Mouse (Mus musculus): ENCODE results near the gene Atad3a.
"Not testable (repeated sequence)": the region's sequence is repeated elsewhere in the genome, so short reads cannot be mapped to it uniquely, and the experiment has no call there.

The Atad3a gene

DNA sequence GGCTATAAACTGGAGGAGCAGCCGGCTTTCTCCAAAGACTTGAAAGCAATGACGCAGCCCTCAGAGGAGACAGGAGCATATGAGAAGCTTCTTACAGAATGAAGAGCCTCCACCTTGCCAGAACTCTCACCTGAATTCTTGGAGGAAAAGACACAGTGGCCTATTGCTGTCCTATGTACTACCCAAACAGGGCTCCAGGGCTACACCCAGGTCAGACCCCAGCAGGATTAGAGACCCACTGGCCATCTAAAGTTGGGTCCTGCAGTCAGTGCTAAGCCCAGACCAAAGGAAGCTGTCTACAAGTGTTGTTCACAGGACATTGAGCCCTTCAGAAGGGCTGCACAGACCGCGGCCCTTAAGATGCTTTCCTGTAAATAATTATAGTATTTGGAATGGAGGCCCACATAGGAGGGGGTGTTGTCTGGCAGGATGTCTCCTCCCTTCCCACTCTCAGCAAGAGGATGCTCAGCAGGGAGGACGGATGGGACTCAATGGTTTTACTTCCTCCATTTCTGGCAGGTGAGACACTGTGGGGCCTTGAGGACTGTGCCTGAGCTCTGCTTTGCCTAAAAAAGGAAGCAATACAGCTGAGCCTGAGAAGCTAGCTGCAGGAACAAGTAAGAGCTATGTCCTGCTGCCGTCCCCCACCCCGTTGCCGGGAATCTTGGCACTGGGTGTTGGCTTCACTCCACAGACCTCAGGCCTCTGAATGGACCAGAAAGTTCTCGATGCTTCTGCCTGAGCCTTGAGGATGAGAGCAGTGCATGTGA lies 14.3 kb upstream of the Atad3a start:
- DNase-seq (ENCODE audit: low spot score): no peak

DNA sequence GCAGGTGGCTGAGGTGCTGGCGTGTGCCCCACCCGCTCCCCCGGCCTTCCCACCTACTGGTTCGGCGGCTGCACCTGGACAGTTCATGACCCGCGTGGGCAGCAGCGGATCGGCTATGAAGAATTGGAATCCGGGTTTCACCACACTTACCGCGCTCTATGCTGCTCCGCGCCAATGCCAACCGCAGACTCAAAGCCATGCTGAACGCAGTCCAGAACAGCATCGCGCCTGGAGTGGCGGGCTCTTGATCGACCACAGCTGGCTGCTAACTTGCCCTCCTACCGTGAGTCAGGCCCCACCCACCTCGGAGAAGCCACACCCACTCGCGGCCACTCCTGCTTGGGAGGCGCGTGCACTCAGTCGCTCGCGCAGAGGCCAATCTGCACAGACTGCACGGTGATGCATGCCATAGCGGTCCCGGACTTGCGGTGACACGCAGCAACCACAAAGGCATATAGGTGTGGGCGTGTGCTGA lies 13.4 kb upstream of the Atad3a start, which contains the start of gene Vwa1:
Gene Vwa1, minus strand, starts transcription at position 419 of the 475 bp plus-strand sequence.
- DNase-seq (ENCODE audit: low spot score): peak; percentile 78

DNA sequence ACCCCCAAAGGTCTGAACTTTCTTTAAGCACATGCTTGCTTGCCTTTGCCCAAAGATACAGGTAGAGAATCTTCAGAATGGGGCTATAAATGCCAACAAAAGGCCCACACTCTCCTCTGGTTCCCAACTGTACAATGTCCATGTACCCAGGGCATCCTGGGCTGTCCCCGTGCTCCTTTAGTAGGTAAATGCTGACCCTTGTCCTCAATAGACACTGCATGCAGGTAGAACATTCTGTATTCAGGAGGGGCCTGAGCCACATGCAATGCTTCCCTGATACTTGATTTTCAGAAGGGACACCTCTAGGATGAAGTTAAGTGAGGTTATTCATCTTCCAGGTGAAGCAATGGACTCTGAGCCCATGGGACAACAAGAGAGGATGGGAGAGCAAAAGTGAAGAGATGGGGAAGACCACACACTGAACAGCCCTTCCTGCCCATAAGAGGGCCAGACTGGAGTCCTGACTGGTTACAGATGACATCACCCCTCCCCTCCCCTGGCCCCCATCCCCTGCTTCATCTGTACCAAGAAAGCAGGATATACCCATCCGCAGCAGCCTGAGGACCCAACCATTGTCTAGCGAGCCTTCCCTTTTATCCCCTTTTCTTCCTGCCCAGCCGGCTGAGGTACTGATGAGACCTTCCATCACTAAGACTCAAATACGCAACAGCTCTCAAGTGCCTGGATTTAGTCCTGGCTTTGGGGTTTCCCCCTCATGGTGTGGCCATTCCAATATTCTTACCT lies 12.6 kb upstream of the Atad3a start:
- DNase-seq (ENCODE audit: low spot score): no peak

DNA sequence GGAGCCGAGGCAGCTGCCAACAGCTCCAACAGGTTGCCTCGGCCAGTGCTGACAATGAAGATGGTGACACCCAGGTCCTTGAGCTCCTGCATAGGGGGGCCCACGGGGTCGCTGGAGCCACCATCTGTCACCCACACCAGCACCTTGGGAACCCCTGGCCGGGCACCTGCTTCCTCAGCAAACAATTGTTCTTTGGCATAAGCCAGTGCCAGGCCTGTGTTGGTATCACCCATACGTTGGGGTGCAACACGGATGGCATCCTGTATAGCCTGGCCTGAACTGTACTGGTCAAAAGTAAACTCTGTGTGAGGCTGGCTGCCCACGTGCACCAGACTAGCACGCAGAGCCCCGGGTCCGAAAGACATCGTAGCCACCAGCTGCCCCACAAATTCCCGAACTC lies 11.9 kb upstream of the Atad3a start:
- no peak for DNase-seq (ENCODE audit: low spot score)

DNA sequence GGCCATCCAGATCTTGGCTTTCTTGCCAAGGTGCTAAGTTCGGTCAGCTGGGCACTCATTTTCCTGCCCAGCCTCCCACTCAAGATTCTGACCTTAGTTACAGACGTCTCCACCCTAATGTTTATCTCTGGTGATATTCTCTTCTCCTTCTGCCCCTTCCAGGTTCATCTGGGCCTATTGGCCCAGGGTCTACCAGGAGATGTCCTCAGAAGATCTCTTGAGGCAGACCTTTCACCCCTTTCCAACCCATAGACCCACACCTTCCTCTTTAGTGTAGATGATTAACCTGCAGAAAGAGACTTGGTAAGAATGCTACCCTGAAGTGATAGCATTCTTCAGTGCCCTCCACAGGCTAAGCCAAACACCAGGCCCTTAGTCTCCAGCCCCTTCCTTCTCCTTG lies 10.8 kb upstream of the Atad3a start:
- no peak for DNase-seq (ENCODE audit: low spot score)

DNA sequence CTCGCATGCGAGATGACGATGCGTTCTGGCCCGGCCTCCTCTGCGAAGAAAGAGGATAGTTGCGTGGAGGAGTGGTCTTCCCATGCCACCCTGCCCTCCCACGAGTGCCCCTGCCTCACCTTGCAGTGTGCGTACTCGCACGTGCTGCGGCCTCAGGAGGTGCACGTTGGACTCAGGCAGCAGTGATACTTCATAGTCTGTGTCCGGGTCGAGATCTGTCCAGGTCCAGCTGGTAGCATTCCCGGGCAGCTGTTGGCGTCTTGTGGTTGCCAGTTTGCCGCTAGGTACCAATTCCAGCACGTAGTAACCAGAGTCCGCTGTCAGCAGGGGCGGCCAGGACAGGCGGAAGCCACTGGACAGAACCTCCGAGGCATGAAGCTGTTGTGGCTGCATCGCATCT lies 9.7 kb upstream of the Atad3a start:
- no peak for DNase-seq (ENCODE audit: low spot score)

DNA sequence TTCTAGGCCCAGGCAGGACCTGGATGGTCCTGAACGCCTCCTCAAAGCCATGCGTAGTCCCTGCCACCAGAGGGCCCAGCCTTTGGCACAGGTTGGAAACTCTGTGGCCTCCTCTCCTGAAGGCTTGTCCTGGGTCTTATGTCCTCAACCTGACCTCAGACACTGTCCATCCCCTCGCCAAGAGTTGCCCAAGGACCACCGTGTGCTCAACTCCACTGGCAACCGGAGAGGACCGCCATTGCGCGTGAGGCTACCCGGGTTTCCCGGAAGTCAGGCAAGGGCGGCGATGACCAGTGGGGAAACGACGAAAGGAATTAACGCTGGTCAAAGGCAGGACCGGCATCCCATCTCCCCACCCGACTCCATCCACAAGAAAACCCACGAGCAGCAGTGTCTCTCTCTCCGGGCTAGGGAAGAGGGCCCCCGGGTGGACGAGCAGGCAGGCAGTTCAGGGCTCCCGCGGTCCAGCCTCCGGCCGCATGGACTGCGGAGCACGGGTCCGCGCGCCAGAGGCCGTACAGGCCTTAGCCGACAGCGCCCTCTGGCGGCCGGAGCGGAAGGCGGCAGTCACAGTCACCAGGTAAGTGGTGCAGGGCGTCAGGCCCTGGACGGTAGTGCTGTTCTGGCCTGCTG lies 9.1 kb upstream of the Atad3a start:
- peak; percentile 91 for DNase-seq (ENCODE audit: low spot score)

DNA sequence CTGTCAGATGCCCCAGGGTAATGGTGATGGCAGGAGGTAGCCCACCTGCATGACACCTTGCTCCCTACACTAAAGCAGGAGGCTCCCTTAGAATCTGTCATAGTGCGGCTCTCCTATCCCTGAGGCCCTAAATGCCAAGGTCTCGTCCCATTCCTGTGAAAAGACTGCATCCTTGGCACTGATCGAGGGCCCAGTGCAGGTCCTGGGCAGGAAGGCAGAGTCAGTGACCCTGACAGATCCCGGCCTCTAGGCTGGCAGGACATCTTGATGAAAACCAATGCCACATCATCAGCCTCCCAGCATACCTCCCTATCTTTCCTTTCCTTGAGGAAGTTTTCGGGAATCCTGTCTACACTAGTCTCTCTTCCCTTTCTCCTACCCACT lies 8.6 kb upstream of the Atad3a start:
- DNase-seq (ENCODE audit: low spot score): no peak

DNA sequence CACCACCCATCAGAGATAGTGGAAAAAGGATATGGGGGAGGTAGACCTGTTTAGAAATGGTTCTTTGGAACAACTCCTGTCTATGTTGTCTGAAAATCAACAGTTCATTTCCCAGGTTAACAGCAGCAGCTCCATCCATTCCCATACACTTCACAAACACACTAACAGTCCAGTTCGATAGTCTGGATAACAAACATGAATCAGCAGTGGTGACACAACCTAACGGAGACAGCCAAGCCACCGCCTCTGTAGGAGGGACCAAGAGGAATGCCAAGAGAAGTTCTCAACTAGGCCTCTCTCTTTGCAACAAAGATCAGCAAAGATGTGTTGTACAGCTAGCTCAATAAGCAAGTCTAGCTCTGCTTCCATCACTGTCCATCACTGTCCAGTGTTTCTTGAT lies 1.5 kb upstream of the Atad3a start:
- DNase-seq (ENCODE audit: low spot score): no peak

DNA sequence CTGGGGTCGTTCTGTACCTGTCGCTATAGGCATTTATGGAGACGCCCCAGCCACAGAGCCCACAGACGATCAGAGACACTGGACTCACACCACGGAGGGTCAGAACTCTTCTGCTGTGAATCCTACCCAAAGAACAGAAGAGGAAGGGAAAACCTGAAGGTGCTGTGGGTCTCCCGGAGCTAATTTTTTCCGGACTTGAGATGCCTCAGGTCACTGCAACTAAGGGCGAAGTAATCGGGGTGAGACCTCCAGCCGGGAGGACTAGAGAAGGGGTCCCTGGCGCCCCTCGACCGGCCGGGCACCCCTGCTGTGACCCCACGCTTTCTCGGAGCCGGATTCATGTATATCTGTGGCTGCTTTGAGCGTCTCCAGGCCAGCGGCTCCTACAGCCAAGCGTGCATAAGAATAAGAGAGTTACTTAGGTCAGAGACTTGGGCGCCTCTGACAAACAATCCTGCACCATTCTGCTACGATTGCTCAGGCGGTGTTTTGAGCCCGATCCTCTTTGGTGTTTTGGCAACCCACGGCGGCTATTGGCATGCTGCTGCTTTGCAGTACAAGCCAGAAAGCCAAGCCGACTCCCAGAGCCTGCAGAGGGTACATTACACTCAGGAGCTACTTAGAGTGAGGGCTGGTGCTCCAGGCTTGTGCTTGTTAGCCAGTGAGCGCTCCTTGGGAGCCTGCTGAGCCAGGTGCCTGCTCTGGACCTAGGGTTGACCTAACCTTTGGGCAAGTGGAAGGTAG lies 635 bp upstream of the Atad3a start:
- DNase-seq (ENCODE audit: low spot score): no peak

DNA sequence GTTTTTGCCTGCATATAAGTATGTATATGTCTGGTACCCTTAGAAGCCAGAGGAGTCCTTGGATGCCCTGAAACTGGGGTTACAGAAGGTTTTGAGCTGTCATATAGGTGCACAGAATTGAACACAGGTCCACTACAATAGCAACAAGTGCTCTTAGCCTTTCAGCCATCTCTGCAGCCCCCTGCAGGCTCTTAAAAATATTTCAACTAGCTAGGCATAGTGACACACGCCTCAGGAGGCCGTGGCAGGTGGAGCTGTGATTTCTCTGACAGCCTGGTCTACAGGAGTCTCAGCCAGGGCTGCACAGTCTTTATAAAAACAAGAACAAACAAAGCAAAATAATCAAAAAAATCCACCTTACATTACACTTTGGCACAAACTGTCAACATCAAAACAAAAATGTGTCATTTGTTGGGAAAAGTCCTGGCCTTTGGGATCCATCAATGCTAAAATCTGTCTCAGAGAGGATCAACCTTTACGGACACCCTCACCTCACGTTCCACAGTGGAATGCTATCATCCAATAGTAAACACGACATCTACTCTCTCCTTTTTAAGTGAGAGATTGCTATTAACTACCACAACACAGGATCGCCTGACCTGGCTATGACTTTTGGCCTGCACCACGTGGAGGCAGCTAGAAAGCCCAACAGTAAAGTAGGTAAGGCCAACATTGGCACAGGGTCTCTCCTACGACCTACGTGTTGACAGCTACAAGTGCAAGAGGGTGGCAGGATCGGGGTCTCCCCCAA lies 856 bp downstream of the Atad3a start:
- DNase-seq (ENCODE audit: low spot score): peak; percentile 58

DNA sequence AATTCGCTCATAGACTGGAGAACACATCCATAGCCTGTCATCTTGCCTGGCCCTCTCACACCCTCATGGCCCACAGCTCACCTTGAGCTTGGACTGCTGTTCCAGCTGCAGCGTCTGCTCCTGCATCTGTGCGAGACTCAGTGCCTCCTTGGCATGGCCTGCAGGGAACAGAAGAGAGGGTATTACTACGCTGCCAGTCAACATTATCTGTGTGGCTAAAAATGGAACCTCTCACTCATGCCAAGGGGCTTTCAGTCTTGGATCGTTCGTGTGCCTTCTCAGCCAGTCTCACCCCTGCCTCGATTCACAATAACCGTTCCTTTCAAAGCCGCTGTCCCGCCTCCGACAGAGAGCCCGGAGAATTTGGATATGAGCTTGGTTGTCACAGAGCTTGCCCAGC lies 3.9 kb downstream of the Atad3a start:
- DNase-seq (ENCODE audit: low spot score): no peak

DNA sequence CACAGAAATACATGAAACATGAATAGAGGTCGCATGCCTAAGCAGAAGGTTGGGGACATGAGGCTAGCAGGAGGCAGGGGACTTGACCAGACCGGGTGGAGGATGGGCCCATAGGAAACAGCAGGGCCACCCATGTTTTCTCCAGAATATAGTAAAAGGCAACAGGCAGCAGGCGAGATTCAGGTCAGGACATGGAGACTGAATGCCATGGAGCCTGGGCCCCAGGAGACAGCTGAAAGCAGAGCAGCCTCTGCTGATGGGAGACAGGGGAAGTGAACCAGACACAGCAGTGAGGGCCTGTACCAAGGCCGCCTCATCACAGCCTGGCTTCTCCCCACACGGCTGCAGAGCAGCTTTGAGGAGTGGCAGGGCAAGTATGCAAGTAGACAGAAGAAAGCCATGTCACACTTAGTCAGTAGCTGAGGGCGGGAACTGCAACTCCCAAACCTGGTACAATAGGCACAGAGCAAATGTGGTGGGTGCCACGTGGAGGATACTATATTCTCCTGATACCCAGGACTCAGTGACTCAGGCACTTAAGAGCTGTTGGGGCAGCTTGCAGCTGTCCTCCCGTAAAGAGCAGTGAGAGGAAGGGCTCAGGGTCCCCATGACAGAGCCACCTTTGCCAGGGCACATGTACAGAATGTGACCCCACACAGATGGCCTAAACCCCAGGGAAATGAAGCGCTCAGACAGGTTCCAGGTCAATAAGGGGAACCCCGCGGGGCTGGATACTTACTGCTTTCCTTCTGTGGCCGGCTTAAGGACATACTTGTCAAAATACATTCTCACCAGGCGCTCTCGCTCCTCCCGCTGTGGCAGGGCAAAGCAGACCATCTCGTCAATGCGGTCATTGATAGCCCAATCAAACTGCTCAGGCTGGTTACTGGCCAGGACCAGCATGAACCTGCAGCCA lies 14.1 kb downstream of the Atad3a start:
- DNase-seq (ENCODE audit: low spot score): no peak

DNA sequence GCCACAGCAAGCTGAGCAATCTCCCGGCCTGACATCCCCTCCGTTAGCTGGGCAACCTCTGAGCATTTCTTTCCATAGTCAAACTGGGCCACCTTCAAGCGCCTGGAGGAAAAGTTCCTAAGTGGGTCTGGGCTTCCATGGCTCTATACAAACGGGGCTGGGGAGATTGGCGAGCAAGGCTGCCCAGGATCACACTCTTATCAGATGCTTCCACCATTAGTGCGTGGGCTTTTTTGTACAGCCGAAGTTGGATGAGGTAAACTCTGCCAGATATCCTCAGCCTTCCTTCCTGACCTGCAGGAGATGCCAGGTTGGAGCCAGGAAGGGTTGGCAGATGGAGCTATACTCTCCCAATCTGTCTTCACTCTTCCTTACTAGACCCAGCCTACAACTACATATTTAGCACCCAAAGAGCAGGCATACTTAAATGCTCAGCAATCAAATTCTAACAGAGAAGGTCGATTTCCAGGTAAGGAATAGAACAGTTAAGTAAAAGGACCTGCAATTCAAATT lies 14.8 kb downstream of the Atad3a start:
- no peak for DNase-seq (ENCODE audit: low spot score)

DNA sequence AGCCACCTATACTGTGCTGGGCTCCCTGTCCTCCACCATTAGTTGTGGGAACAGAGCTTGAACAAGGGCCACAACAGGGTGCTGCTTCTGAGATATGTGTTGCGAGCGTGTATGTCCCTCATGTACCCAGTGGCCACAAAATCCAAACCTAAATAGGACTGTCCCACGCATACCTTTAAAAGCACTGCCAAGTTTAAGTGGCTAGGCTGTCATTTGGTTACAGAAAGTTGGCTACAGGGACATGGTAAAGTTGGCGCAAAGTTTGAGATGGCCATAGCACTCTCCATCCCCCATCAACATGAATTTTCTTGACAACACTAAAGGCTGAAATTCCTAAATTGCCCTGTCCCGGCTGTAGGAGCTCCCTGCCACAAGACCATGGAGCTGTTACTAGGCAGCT lies 15.8 kb downstream of the Atad3a start:
- DNase-seq (ENCODE audit: low spot score): no peak

DNA sequence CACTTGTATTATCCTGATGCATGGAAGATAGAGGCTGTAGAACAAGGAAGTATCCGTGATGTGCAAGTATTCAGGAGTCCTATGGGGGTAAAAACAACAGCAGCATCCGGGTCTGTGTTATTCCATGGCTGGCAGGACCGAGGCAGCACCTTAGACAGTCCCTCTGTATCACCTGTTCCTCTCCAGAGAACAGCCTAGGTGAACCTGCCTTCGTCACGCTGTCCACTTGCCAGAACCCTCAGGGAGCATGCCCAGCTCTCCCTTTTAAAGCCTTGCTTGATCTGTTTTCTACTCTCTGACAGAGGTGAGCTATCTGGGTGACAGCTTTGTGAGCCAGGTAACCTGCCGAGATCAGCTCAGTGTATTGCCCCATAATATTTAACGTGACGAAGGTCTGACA lies 16.4 kb downstream of the Atad3a start:
- no peak for DNase-seq (ENCODE audit: low spot score)

DNA sequence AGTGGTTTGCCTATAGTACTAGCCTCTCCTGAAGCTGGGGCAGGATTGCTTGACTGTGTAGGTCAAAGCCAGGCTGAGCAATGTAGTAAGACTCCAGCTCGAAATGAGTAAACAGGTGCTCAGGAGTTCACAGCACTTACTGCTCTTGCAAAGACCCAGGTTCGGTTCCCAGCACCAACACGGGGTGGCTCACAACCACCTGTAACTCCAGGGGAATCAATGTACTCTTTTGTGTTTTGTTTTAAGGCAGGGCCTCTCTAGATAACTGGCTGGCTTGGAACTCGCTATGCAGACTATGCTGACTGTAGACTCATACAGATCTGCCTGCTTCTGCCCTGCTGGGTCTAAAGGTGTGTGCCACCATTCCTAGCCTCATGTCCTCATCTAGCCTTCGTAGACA lies 18.2 kb downstream of the Atad3a start:
- no peak for DNase-seq (ENCODE audit: low spot score)

DNA sequence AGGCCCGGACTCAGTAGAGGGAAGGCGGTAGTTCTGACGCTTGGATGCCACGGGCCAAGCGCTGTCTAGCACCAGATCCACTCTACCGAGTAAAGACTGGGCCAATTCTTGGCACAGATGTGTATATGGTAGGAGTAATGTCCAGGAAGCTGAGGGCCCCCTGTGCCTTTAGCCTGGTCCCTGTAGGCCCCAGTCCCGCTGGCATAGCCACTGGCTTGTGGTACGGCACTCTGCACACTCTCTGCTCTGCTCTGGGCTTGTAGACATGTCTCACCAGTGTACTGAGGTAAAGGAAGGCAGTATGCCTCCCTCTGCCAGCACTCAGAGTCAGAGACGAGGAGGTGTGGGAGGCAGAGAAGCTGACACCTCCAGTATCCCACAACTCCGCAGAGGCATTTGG lies 20.2 kb downstream of the Atad3a start:
- DNase-seq (ENCODE audit: low spot score): not testable (repeated sequence)

DNA sequence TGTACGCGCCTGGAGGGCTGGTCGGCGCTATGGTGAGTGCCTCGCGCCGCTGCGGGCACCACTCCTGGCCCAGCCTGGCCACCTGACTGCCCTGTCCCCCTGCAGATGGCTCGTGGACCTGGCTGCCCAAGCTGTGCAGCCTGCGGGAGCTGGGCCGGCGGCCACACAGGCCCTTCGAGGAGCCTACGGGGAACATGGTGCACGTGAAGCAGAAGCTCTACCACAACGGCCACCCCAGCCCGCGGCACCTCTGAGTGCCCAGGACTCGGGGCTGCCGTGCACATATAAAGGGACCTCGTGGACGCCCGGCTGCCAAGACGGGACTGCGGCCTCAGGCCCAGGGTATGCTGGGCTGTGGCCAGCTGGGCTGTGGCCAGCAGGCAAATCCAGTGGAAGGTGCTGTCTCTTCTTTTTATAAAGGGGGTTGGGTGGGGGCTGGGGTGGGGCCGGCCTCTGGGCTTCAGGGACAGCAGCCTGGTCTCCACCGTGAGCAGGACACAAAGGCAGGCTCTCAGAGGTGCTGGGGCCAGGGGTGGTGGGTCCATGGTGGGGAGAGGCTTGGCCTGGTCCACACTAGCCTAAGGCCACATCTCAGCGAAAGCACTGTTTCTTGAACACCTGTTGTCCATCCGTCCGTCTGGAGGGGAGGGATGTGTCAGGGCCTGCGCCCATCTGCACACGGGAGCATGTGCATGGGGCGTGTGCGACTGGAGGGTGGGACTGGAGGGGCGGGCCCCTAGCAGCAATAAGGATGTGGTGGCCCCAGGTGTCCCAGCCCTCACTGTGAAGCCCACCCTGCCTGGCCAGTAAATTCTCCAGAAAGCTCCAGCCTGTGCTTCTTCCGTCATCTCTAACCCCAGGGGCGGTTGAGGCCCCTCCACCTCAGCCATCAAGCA lies 20.9 kb downstream of the Atad3a start:
- DNase-seq (ENCODE audit: low spot score): no peak
